Mouse (Mus musculus) kidney, postnatal 25 days (tissue): ENCODE data around the gene Sgcg.

Source experiments
- DNase-seq, 2 experiments: peaks; one replicate each; pipeline ENCODE4 v3.0.0; 2021; ENCODE audit warnings: mixed read lengths in 2 of 2

Gene Sgcg

GRCm38 (mm10) chr14:61258352-61258751 is at the start of gene Sgcg:
TSS of gene Sgcg (minus strand) at chr14:61258490.
- DNase-seq, result no peak

GRCm38 (mm10) chr14:61303969-61304609 is 45.8 kb upstream of the Sgcg start:
- DNase-seq, result no peak

GRCm38 (mm10) chr14:61302428-61302827 is 44.1 kb upstream of the Sgcg start:
- DNase-seq, result no peak

- no peak for DNase-seq
Measured at GRCm38 (mm10) chr14:61301323-61301722, 43.0 kb upstream of the Sgcg start.

GRCm38 (mm10) chr14:61299810-61300209 is 41.5 kb upstream of the Sgcg start:
- DNase-seq, result no peak

GRCm38 (mm10) chr14:61294738-61295079 is 36.4 kb upstream of the Sgcg start:
- peak; percentile 50 to 73 for DNase-seq

GRCm38 (mm10) chr14:61293884-61294737 is 35.8 kb upstream of the Sgcg start:
- DNase-seq, result peak; percentile 62 to 72

GRCm38 (mm10) chr14:61290664-61291063 is 32.4 kb upstream of the Sgcg start:
- DNase-seq, result peak; percentile 31 to 48

GRCm38 (mm10) chr14:61288606-61289286 is 30.5 kb upstream of the Sgcg start:
- no peak for DNase-seq

GRCm38 (mm10) chr14:61278676-61279300 is 20.5 kb upstream of the Sgcg start:
- DNase-seq, result no peak

- peak in 1 of 2 experiments; percentile 60 for DNase-seq
Measured at GRCm38 (mm10) chr14:61277285-61277684, 19.0 kb upstream of the Sgcg start.

- no peak for DNase-seq
Measured at GRCm38 (mm10) chr14:61274414-61275198, 16.3 kb upstream of the Sgcg start.

- no peak for DNase-seq
Measured at GRCm38 (mm10) chr14:61267908-61268475, 9.7 kb upstream of the Sgcg start.

GRCm38 (mm10) chr14:61259084-61259483 is 794 bp upstream of the Sgcg start:
- DNase-seq, result no peak

GRCm38 (mm10) chr14:61252596-61253388 is 5.5 kb downstream of the Sgcg start:
- DNase-seq, result no peak

- DNase-seq, result no peak
Measured at GRCm38 (mm10) chr14:61246444-61246843, 11.8 kb downstream of the Sgcg start.

GRCm38 (mm10) chr14:61242611-61243010 is 15.7 kb downstream of the Sgcg start:
- DNase-seq, result no peak

- DNase-seq, result no peak
Measured at GRCm38 (mm10) chr14:61238751-61239150, 19.5 kb downstream of the Sgcg start.

GRCm38 (mm10) chr14:61237101-61237654 is 21.1 kb downstream of the Sgcg start:
- no peak for DNase-seq

- DNase-seq, result no peak
Measured at GRCm38 (mm10) chr14:61235846-61236474, 22.3 kb downstream of the Sgcg start.
